ENCODE assay signal across 1 mouse cellular context in the genomic region with DNA sequence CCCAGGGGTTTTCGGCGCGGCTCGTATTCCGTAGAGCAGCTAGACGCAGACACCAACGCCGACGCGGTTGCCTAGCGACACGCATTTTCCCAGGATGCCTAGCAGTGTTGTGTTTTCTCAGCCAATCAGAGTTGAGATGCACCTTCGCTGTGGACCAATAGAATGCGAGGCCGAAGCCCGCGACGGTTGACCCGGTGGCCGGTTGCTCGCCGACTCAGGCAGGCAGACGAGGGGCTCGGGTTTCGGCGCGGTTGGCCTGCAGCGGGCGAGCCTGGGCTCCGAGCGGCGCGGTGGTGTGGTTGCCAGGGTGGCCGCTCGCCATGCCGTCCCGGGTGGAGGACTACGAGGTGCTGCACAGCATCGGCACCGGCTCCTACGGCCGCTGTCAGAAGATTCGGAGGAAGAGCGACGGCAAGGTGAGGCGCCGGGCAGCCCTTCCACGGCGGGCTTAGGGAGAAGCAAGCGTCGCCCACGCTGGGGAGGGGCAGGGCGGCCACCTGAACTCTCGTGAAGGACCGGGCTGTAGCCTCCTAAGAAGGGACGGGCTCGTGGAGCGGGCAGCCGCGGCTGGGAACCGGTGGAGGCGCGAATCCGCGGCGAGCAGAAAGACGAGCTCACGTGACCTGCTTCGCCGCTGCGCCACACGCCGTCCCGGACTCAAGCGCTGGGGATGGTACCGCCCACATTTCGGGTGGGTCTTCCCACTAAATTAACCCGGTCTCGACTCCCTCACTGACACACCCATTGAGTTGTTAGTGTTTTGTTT.
TF ChIP-seq lines count a peak whose summit lies in the region.

A gene (plus strand): TSS at position 119 of the 766 bp plus-strand sequence.

TF ChIP-seq in CH12.LX, 34 proteins besides CTCF, POLR2A, EP300 and RAD21:
- TF ChIP-seq KAT2A (IDR thresholded peaks at IDR 0.05; ENCODE audit: insufficient replicate concordance, low read length), result peak; percentile 32; the same call in 1 of the 2 replicates
- no peak for TF ChIP-seq POLR2AphosphoS2 (IDR thresholded peaks at IDR 0.05; ENCODE audit: low read depth, low read length)
- no peak for TF ChIP-seq SMC3 (IDR thresholded peaks at IDR 0.05; ENCODE audit: low read depth, low read length)
- no peak for TF ChIP-seq CHD1 (IDR thresholded peaks at IDR 0.05; ENCODE audit: low read depth, low read length)
- TF ChIP-seq USF1 (IDR thresholded peaks at IDR 0.05; ENCODE audit: low read depth, low read length), result peak; percentile 87
- TF ChIP-seq JUND (conservative IDR thresholded peaks at IDR 0.05; ENCODE audit: low read depth, low read length), result no peak
- TF ChIP-seq HCFC1 (IDR thresholded peaks at IDR 0.05; ENCODE audit: low read depth, low read length), result peak; percentile 74
- TF ChIP-seq IRF4 (IDR thresholded peaks at IDR 0.05; ENCODE audit: low read depth, low read length), result no peak; the same call in 1 of the 2 replicates
- no peak for TF ChIP-seq NRF1 (IDR thresholded peaks at IDR 0.05; ENCODE audit: low read depth, low read length)
- no peak; the same call in 1 of the 2 replicates for TF ChIP-seq CHD2 (IDR thresholded peaks at IDR 0.05; ENCODE audit: low read length)
- no peak for TF ChIP-seq ETS1 (conservative IDR thresholded peaks at IDR 0.05; ENCODE audit: low read depth, low read length)
- TF ChIP-seq ELF1 (IDR thresholded peaks at IDR 0.05; ENCODE audit: low read depth, low read length), result no peak
- no peak for TF ChIP-seq TBP (conservative IDR thresholded peaks at IDR 0.05; ENCODE audit: low read depth, low read length)
- TF ChIP-seq ZC3H11A (IDR thresholded peaks at IDR 0.05; ENCODE audit: low read depth, low read length), result no peak
- peak; percentile 81; the same call in 1 of the 2 replicates for TF ChIP-seq MAX (IDR thresholded peaks at IDR 0.05; ENCODE audit: low read length)
- peak; percentile 99 for TF ChIP-seq SIN3A (IDR thresholded peaks at IDR 0.05; ENCODE audit: low read length)
- peak; percentile 69; the same call in 1 of the 2 replicates for TF ChIP-seq UBTF (IDR thresholded peaks at IDR 0.05; ENCODE audit: low read depth, low read length)
- TF ChIP-seq USF2 (conservative IDR thresholded peaks at IDR 0.05; ENCODE audit: low read depth, low read length), result peak; percentile 83
- no peak for TF ChIP-seq RCOR1 (conservative IDR thresholded peaks at IDR 0.05; ENCODE audit: low read depth, low read length)
- TF ChIP-seq JUN (IDR thresholded peaks at IDR 0.05; ENCODE audit: insufficient read depth, low read depth, low read length), result no peak
- no peak for TF ChIP-seq ZKSCAN1 (IDR thresholded peaks at IDR 0.05; ENCODE audit: borderline replicate concordance, low read depth, low read length)
- TF ChIP-seq BHLHE40 (IDR thresholded peaks at IDR 0.05; ENCODE audit: low read depth, low read length), result peak; percentile 92
- TF ChIP-seq MAZ (IDR thresholded peaks at IDR 0.05; ENCODE audit: low read depth, low read length), result no peak
- peak; percentile 48; the same call in 1 of the 2 replicates for TF ChIP-seq TCF12 (IDR thresholded peaks at IDR 0.05; ENCODE audit: low read depth, low read length)
- TF ChIP-seq MXI1 (IDR thresholded peaks at IDR 0.05; ENCODE audit: low read depth, low read length), result peak; percentile 96
- TF ChIP-seq GABPA (IDR thresholded peaks at IDR 0.05; ENCODE audit: insufficient replicate concordance, low read depth, low read length), result no peak
- 0 out of 2 replicates have a peak, but pooled peaks have one; percentile 46 for TF ChIP-seq ZMIZ1 (IDR thresholded peaks at IDR 0.05; ENCODE audit: low read depth, low read length)
- TF ChIP-seq NELFE (IDR thresholded peaks at IDR 0.05; ENCODE audit: low read depth, low read length), result peak; percentile 72
- TF ChIP-seq E2F4 (IDR thresholded peaks at IDR 0.05; ENCODE audit: insufficient replicate concordance, low read depth, low read length), result peak; percentile 74; the same call in 1 of the 2 replicates
- no peak for TF ChIP-seq ZNF384 (IDR thresholded peaks at IDR 0.05; ENCODE audit: low read depth, low read length)
- TF ChIP-seq MEF2A (IDR thresholded peaks at IDR 0.05; ENCODE audit: borderline replicate concordance, low read depth, low read length), result no peak
- no peak for TF ChIP-seq MAFK (IDR thresholded peaks at IDR 0.05; ENCODE audit: insufficient replicate concordance, low read length)
